Mouse (Mus musculus) bone marrow, adult 2 months (tissue): ENCODE measurements at regions not wholly inside any gene's neighbourhood (a gene's known extent, or its start where the extent isn't known, plus 50 kb on each side); places are given as distances from the start of the nearest gene placed in this dataset.

ENCODE experiments used
- H3K27ac ChIP-seq: fragments of 200-500 bp; 2 replicates; pipeline ENCODE4 v1.5.1; 2012; ENCODE audit warnings: low read depth, mild to moderate bottlenecking, control low read depth, inconsistent platforms, low read length; ENCODE audit not compliant: control insufficient read depth, poor library complexity, insufficient read depth
- H3K4me1 ChIP-seq: fragments of 200-500 bp; 2 replicates; pipeline ENCODE4 v1.6.1; 2011; ENCODE audit warnings: low read length; ENCODE audit not compliant: control insufficient read depth, insufficient read depth
- H3K4me3 ChIP-seq: fragments of 200-500 bp; replicated peaks from 2 replicates; pipeline ENCODE3; 2011; ENCODE audit warnings: mild to moderate bottlenecking, low read depth, low read length, control low read depth; ENCODE audit not compliant: control insufficient read depth
- CTCF ChIP-seq: fragments of 200-500 bp; IDR thresholded peaks from 2 replicates; pipeline ENCODE4 v1.5.1; 2011; ENCODE audit warnings: low read length, control low read depth; ENCODE audit not compliant: control insufficient read depth, insufficient read depth
- POLR2A ChIP-seq: fragments of 200-500 bp; IDR thresholded peaks from 2 replicates; pipeline ENCODE4 v1.6.1; 2011; ENCODE audit warnings: low read depth, mild to moderate bottlenecking, control low read depth, low read length, borderline replicate concordance; ENCODE audit not compliant: control insufficient read depth
- WGBS: fragments of 180-500 bp; shearing (Covaris S2); methylation state at CpG from one replicate; pipeline ENCODE4 v1.1.7; 2018; 5-methylcytosine and 5-hydroxymethylcytosine counted together

GRCm38 (mm10) chr6:100437980-100438379 is 150.7 kb upstream of the Rybp start:
- TF ChIP-seq POLR2A = no peak
- TF ChIP-seq CTCF = no peak
- 47% methylated on average over 5 of the region's 5 CpGs for WGBS
- no peak overlapping the region for H3K27ac ChIP-seq
- no peak overlapping the region for H3K4me3 ChIP-seq
- peaks cover 1% of the 10 kb centered on the region; the same call in 1 of the 2 replicates for H3K4me1 ChIP-seq

DNA sequence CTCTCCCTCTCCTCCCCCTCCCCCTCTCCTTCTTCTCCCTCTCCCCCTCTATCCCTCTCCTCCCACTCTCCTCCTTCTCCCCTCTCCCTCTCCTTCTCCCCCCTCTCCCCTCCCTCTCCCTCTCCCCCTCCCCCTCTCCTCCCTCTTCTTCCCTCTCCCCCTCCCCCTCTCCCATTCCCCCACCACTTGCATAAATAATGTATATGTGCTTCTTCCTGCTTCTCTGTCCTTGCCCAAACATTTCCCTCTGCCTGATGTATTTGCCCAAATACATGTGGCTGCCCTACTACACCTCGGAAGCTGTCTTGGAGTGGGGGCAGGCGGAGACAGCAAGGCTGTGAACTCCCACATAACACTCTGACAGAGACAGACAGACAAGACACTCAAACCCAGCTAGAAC is 149.2 kb upstream of the Rybp start:
- Histone ChIP-seq H3K27ac (no peak overlapping the region), H3K4me3 (no peak overlapping the region), H3K4me1 (peaks cover 1% of the 10 kb centered on the region; the same call in 1 of the 2 replicates)
- TF ChIP-seq POLR2A = no peak
- no peak for TF ChIP-seq CTCF
- WGBS = 83% methylated on average over 2 of the region's 2 CpGs

GRCm38 (mm10) chr6:100435222-100435621 is 147.9 kb upstream of the Rybp start:
- 30% methylated on average over 5 of the region's 5 CpGs for WGBS
- H3K27ac ChIP-seq = no peak overlapping the region
- TF ChIP-seq CTCF (no peak), POLR2A (no peak)
- peaks cover 1% of the 10 kb centered on the region; the same call in 1 of the 2 replicates for H3K4me1 ChIP-seq
- H3K4me3 ChIP-seq = no peak overlapping the region

- no peak overlapping the region for H3K4me3 ChIP-seq
- WGBS = 74% methylated on average over 9 of the region's 9 CpGs
- H3K27ac ChIP-seq = no peak overlapping the region
- TF ChIP-seq CTCF (no peak), POLR2A (no peak)
- H3K4me1 ChIP-seq = peaks cover 1% of the 10 kb centered on the region; the same call in 1 of the 2 replicates
Measured at GRCm38 (mm10) chr6:100433534-100433867, 146.2 kb upstream of the Rybp start.

GRCm38 (mm10) chr6:100432688-100433533 is 145.6 kb upstream of the Rybp start:
- WGBS = 82% methylated on average over 17 of the region's 17 CpGs
- H3K4me3 ChIP-seq = no peak overlapping the region
- no peak overlapping the region for H3K27ac ChIP-seq
- peaks cover 1% of the 10 kb centered on the region; the same call in 1 of the 2 replicates for H3K4me1 ChIP-seq
- TF ChIP-seq POLR2A (no peak), CTCF (no peak)

DNA sequence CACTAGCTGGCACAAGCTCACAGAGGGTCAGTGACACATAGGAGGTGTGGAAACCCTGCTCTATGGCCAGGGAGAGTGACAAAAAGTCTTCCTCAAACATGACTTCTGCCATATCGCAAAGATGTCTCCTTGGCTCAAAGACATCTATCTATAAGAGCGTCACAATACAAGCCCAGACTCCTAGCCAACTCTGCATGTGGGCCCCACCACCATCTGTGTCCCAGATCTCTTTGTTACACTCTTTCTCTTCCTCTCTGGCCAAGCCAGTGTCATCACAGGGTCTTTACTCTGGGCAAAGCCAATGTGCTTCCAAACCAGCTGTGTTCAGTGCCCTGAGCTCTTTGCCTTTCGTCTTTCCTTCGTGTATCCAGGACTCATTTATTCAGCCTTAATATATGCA is 143.0 kb upstream of the Rybp start:
- 82% methylated on average over 4 of the region's 4 CpGs for WGBS
- no peak overlapping the region for H3K4me3 ChIP-seq
- no peak overlapping the region for H3K27ac ChIP-seq
- no peaks in the 10 kb centered on the region; the same call in 1 of the 2 replicates for H3K4me1 ChIP-seq
- TF ChIP-seq POLR2A (no peak), CTCF (no peak)

DNA sequence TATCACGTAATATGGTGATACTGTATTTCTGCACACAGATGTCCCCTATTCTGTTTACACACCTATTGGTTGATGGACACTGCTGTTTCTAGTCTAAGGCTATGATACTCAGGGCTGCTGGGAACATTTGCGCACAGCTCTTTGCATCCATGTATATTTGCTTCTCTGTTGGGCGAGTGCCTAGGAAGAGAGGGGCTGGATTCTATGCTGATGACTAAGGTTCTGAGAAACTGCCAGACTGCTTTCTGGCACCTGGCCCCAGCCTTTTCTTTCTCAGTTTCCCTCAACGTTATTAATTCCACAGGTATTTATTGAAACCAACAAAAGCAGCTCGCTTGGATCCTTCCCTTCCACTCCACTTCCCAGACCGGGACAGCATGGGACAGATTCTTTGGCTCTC is 142.2 kb upstream of the Rybp start:
- no peak overlapping the region for H3K27ac ChIP-seq
- peaks cover 2% of the 10 kb centered on the region; the same call in 1 of the 2 replicates for H3K4me1 ChIP-seq
- WGBS = 83% methylated on average over 6 of the region's 6 CpGs
- TF ChIP-seq POLR2A (no peak), CTCF (no peak)
- no peak overlapping the region for H3K4me3 ChIP-seq

DNA sequence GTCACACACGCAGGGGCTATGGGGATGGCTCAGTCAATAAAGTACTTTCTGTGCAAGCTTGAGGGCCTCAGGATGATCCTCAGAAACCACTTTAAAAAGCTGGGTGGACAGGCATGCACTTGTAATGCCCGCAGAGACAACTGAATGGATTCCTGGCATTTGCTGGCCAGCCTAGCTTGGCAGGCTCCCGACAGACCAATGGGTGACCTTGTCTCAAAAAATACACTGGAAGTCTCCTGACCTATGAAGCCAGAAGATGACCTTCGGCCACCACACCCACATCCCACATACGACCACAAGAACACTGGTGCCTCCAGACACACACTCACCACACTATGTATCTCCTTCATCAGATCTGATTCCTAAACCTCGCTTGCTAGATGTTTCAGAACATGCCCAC is 141.5 kb upstream of the Rybp start:
- WGBS = 83% methylated on average over 6 of the region's 6 CpGs
- Histone ChIP-seq H3K27ac (no peak overlapping the region), H3K4me3 (no peak overlapping the region), H3K4me1 (peaks cover 2% of the 10 kb centered on the region; the same call in 1 of the 2 replicates)
- TF ChIP-seq POLR2A = no peak
